28 mouse cellular contexts compared by ENCODE assay signal in genomic region chrX:160332618-160333017, GRCm38 (mm10). TPM values are rescaled to one million over a fixed set of nuclear protein-coding genes. Genes with fewer than 3 reads are reported as not detected.
A peak's percentile ranks its signal among the peaks of the same experiment; 100 is the strongest.
DNase-seq lines count a peak whose midpoint lies in the region; ATAC-seq and TF ChIP-seq lines count a peak whose summit lies in the region.
"Had no signal": no experiment of that assay in that cellular context is flagged by ENCODE, and none has a peak within 500 bp of the region (broad histone marks: within the 10 kb centered on the region; RNA-seq: fewer than 3 reads in every experiment).

No protein-coding gene starts in this region.

- TF ChIP-seq CTCF in lung, embryonic 14.5 days (IDR thresholded peaks at IDR 0.05; ENCODE audit: low read depth) = no peak

- H3K9me3 ChIP-seq in lung, embryonic 14.5 days (ENCODE audit: low read depth, low read length) = no peaks in the 10 kb centered on the region
- no peaks in the 10 kb centered on the region for H3K9me3 ChIP-seq in limb, embryonic 14.5 days (ENCODE audit: control insufficient read depth, low read length)
- H3K9me3 ChIP-seq: embryonic facial prominence, embryonic 15.5 days; heart, embryonic 12.5 days; heart, embryonic 15.5 days; hindbrain, embryonic 10.5 days; hindbrain, embryonic 13.5 days; intestine, embryonic 15.5 days had no signal

- intact Hi-C loops in heart, postnatal 14 days (cut with DNase I) = no loop called here

- ATAC-seq in lung, embryonic 14.5 days (ENCODE audit: insufficient read depth) = no peak; the same call in 1 of the 2 replicates
- ATAC-seq in limb, embryonic 14.5 days (ENCODE audit: low FRiP score, low read depth) = peak; percentile 53; the same call in 1 of the 2 replicates
- ATAC-seq: forebrain, embryonic 14.5 days; forebrain, postnatal 0 days; hindbrain, embryonic 16.5 days; intestine, embryonic 15.5 days; Patski had no signal

- H3K4me1 ChIP-seq in lung, embryonic 14.5 days (ENCODE audit: insufficient read depth) = no peaks in the 10 kb centered on the region
- no peaks in the 10 kb centered on the region for H3K4me1 ChIP-seq in limb, embryonic 14.5 days (ENCODE audit: control insufficient read depth, insufficient read depth, low read length)
- H3K4me1 ChIP-seq: embryonic facial prominence, embryonic 15.5 days; heart, embryonic 12.5 days; heart, embryonic 15.5 days; hindbrain, embryonic 10.5 days; hindbrain, embryonic 13.5 days; intestine, embryonic 15.5 days had no signal

- no peak overlapping the region for H3K4me2 ChIP-seq in lung, embryonic 14.5 days
- H3K4me2 ChIP-seq in limb, embryonic 14.5 days (replicated peaks; ENCODE audit: low read depth, low read length, severe bottlenecking) = no peak overlapping the region
- H3K4me2 ChIP-seq: embryonic facial prominence, embryonic 15.5 days; heart, embryonic 12.5 days; heart, embryonic 15.5 days; hindbrain, embryonic 13.5 days; intestine, embryonic 15.5 days had no signal

- H3K9ac ChIP-seq in lung, embryonic 14.5 days = no peak overlapping the region
- no peak overlapping the region for H3K9ac ChIP-seq in limb, embryonic 14.5 days (ENCODE audit: low read depth, low read length, severe bottlenecking)
- H3K9ac ChIP-seq: embryonic facial prominence, embryonic 15.5 days; forebrain, postnatal 0 days; heart, embryonic 12.5 days; heart, embryonic 15.5 days; hindbrain, embryonic 13.5 days; intestine, embryonic 15.5 days had no signal

- no peak overlapping the region for H3K4me3 ChIP-seq in lung, embryonic 14.5 days (ENCODE audit: low read depth, low read length)
- H3K4me3 ChIP-seq in limb, embryonic 14.5 days (replicated peaks; ENCODE audit: low read length) = no peak overlapping the region
- H3K4me3 ChIP-seq: embryonic facial prominence, embryonic 15.5 days; gastrocnemius, adult 2 months; heart, embryonic 12.5 days; heart, embryonic 15.5 days; hindbrain, embryonic 10.5 days; hindbrain, embryonic 13.5 days; intestine, embryonic 15.5 days had no signal

- TF ChIP-seq POLR2A in limb, embryonic 14.5 days (IDR thresholded peaks at IDR 0.05; ENCODE audit: borderline replicate concordance, extremely low read depth, insufficient read depth, insufficient read length) = no peak

- H3K27ac ChIP-seq in lung, embryonic 14.5 days (ENCODE audit: low read depth) = no peak overlapping the region
- H3K27ac ChIP-seq in limb, embryonic 14.5 days (replicated peaks; ENCODE audit: low read depth, low read length) = no peak overlapping the region
- H3K27ac ChIP-seq: embryonic facial prominence, embryonic 15.5 days; gastrocnemius, adult 2 months; heart, embryonic 15.5 days; hindbrain, embryonic 10.5 days; hindbrain, embryonic 13.5 days; intestine, embryonic 15.5 days had no signal

- no peaks in the 10 kb centered on the region for H3K27me3 ChIP-seq in lung, embryonic 14.5 days (ENCODE audit: insufficient read depth, low read length)
- H3K27me3 ChIP-seq in limb, embryonic 14.5 days (ENCODE audit: control insufficient read depth, insufficient read depth, low read length) = no peaks in the 10 kb centered on the region
- H3K27me3 ChIP-seq: embryonic facial prominence, embryonic 15.5 days; heart, embryonic 12.5 days; heart, embryonic 15.5 days; hindbrain, embryonic 13.5 days; intestine, embryonic 15.5 days; Patski had no signal

- DNase-seq in heart, postnatal 14 days = peak; percentile 2 to 3
- no peak for DNase-seq in heart, postnatal 4 days
- DNase-seq in lung, embryonic 14.5 days = peak; percentile 54
- DNase-seq in lung, postnatal 36 days = no peak
- peak; percentile 1 for DNase-seq in NIH3T3 (ENCODE audit: low read depth)
- DNase-seq in limb, embryonic 14.5 days (ENCODE audit: low spot score) = peak; percentile 60
- DNase-seq in c-Kit-positive CD71-positive TER-119-positive erythroid progenitor cells, embryonic 14.5 days (ENCODE audit: low spot score) = no peak
- DNase-seq: adrenal gland, adult 8-10 months; adrenal gland, postnatal 25 days; cerebellum, adult 11 months; cerebellum, adult 2 months; cerebellum, adult 9-11 months; cerebellum, postnatal 25 days; embryo, embryonic 11 days; forebrain, postnatal 0 days; gastrocnemius, adult 2 months; gastrocnemius, postnatal 14 days; heart, adult 11 months; kidney, adult 11 months had no signal

- no peaks in the 10 kb centered on the region for H3K36me3 ChIP-seq in lung, embryonic 14.5 days (ENCODE audit: insufficient read depth)
- no peaks in the 10 kb centered on the region for H3K36me3 ChIP-seq in limb, embryonic 14.5 days (ENCODE audit: control insufficient read depth, insufficient read depth, low read length)
- H3K36me3 ChIP-seq: embryonic facial prominence, embryonic 15.5 days; heart, embryonic 12.5 days; heart, embryonic 15.5 days; hindbrain, embryonic 10.5 days; hindbrain, embryonic 13.5 days; intestine, embryonic 15.5 days had no signal

RNA-seq across cellular contexts. Expression of gene Adgrg2, which starts 57.9 kb away (rescaled TPM):
- total RNA-seq in heart, postnatal 14 days (2021) = 1 to 10 TPM; 1.1 to 1.6 TPM
- 1 to 10 TPM in 1 of 2 experiments, under 1 TPM in 1; 0.64 to 1.3 TPM for total RNA-seq in heart, postnatal 4 days (2021)
- polyA plus RNA-seq in lung, embryonic 14.5 days (2014; fragmentation: Nextera tagmentation; extraction: Ambion mirVana) = 1.2 and 1.8 TPM in 2 replicates
- 26.5 and 31.3 TPM in 2 replicates for polyA plus RNA-seq in limb, embryonic 14.5 days (2012; rRNA removed)
- 17.8 and 20.8 TPM in 2 replicates for polyA plus RNA-seq in limb, embryonic 14.5 days (2014; fragmentation: Nextera tagmentation; extraction: Ambion mirVana)

Comparison
In these comparisons a context has a peak if more than half of its experiments do, and no peak if none do; other contexts are left out.
1. DNase-seq: peak in heart, postnatal 14 days (2 of 2), lung, embryonic 14.5 days (single experiment), NIH3T3 (single experiment) and limb, embryonic 14.5 days (single experiment); none in heart, postnatal 4 days (single experiment), lung, postnatal 36 days (single experiment) and c-Kit-positive CD71-positive TER-119-positive erythroid progenitor cells, embryonic 14.5 days (single experiment).